Mouse (Mus musculus) MEL (cell line): ENCODE data around the gene Fndc3b. TPM values are rescaled to one million over a fixed set of nuclear protein-coding genes. Genes with fewer than 3 reads are reported as not detected.

ENCODE experiments used
- DNase-seq: peaks from one replicate; pipeline ENCODE4 v3.0.0; 2011; ENCODE audit warnings: low read depth, low spot score
- H3K27ac ChIP-seq: 2 replicates; pipeline ENCODE4 v1.5.1; 2012; ENCODE audit warnings: low read depth, mild to moderate bottlenecking, control low read depth, low read length, moderate library complexity; ENCODE audit not compliant: control insufficient read depth
- H3K27me3 ChIP-seq, 2 experiments: fragments of 150-350 bp in 1 of 2; sonication (generic) in 1 of 2; 2 replicates each; pipeline ENCODE4 v1.6.1; 2012; ENCODE audit warnings: low read length in 2 of 2, mild to moderate bottlenecking in 2 of 2, improper control_type of control experiment in 1 of 2, moderate library complexity in 1 of 2; ENCODE audit not compliant: insufficient read depth in 2 of 2, control insufficient read depth in 1 of 2
- H3K36me3 ChIP-seq, 2 experiments: 2 replicates each; pipeline ENCODE4 v1.6.1; 2012 to 2014; ENCODE audit warnings: low read length in 2 of 2, improper control_type of control experiment in 1 of 2, inconsistent platforms in 1 of 2, mild to moderate bottlenecking in 1 of 2; ENCODE audit not compliant: insufficient read depth in 2 of 2, control insufficient read depth in 1 of 2
- H3K4me1 ChIP-seq, 2 experiments: fragments of 150-350 bp in 1 of 2; sonication (generic) in 1 of 2; 2 replicates each; pipeline ENCODE4 v1.6.1; 2012; ENCODE audit warnings: low read length in 2 of 2, improper control_type of control experiment in 1 of 2, mild to moderate bottlenecking in 1 of 2; ENCODE audit not compliant: insufficient read depth in 2 of 2, control insufficient read depth in 1 of 2
- H3K4me3 ChIP-seq, 2 experiments: fragments of 150-350 bp in 1 of 2; sonication (generic) in 1 of 2; 2 replicates each; pipeline ENCODE4 v1.5.1; 2012; ENCODE audit warnings: low read depth in 2 of 2, low read length in 2 of 2, mild to moderate bottlenecking in 2 of 2, moderate library complexity in 2 of 2, control low read depth in 1 of 2, improper control_type of control experiment in 1 of 2; ENCODE audit not compliant: control insufficient read depth in 1 of 2, insufficient read depth in 1 of 2
- H3K79me2 ChIP-seq: 2 replicates; pipeline ENCODE4 v1.6.1; 2012; ENCODE audit warnings: mild to moderate bottlenecking, low read length, moderate library complexity; ENCODE audit not compliant: control insufficient read depth, poor library complexity, insufficient read depth
- H3K9ac ChIP-seq: 2 replicates; pipeline ENCODE4 v1.6.1; 2012; ENCODE audit warnings: low read depth, mild to moderate bottlenecking, control low read depth, low read length, moderate library complexity; ENCODE audit not compliant: control insufficient read depth, poor library complexity, severe bottlenecking
- H3K9me3 ChIP-seq: fragments of 150-350 bp; sonication (generic); replicated peaks from 2 replicates; pipeline ENCODE4 v1.6.1; 2012; ENCODE audit warnings: mild to moderate bottlenecking, low read length, improper control_type of control experiment, moderate library complexity; ENCODE audit not compliant: insufficient read depth
- BHLHE40 ChIP-seq: IDR thresholded peaks from 2 replicates; pipeline ENCODE4 v1.6.1; 2012; ENCODE audit warnings: low read depth, mild to moderate bottlenecking, inconsistent platforms, low read length, improper control_type of control experiment, borderline replicate concordance
- CHD1 ChIP-seq: IDR thresholded peaks from 2 replicates; pipeline ENCODE4 v1.6.1; 2012; ENCODE audit warnings: low read depth, mild to moderate bottlenecking, inconsistent platforms, low read length, improper control_type of control experiment
- CHD2 ChIP-seq: IDR thresholded peaks from 2 replicates; pipeline ENCODE4 v1.6.1; 2011; ENCODE audit warnings: low read length, improper control_type of control experiment
- ELF1 ChIP-seq: IDR thresholded peaks from 2 replicates; pipeline ENCODE4 v1.6.1; 2014; ENCODE audit warnings: low read depth, mild to moderate bottlenecking, inconsistent platforms, low read length, improper control_type of control experiment, moderate library complexity
- EP300 ChIP-seq, 2 experiments: IDR thresholded peaks; 2 replicates each; pipeline ENCODE4 v1.6.1; 2011; ENCODE audit warnings: improper control_type of control experiment in 2 of 2, low read length in 2 of 2, low read depth in 1 of 2, mild to moderate bottlenecking in 1 of 2
- ETS1 ChIP-seq: IDR thresholded peaks from 2 replicates; pipeline ENCODE4 v1.6.1; 2012; ENCODE audit warnings: low read depth, mild to moderate bottlenecking, inconsistent platforms, low read length, improper control_type of control experiment, moderate library complexity
- HCFC1 ChIP-seq: IDR thresholded peaks from 2 replicates; pipeline ENCODE4 v1.6.1; 2012; ENCODE audit warnings: low read depth, mild to moderate bottlenecking, inconsistent platforms, low read length, improper control_type of control experiment, moderate library complexity
- KAT2A ChIP-seq: conservative IDR thresholded peaks from 2 replicates; pipeline ENCODE4 v1.6.1; 2012; ENCODE audit warnings: low read depth, low read length, improper control_type of control experiment, inconsistent platforms
- MAFK ChIP-seq: IDR thresholded peaks from 2 replicates; pipeline ENCODE4 v1.6.1; 2011; ENCODE audit warnings: low read depth, mild to moderate bottlenecking, low read length, improper control_type of control experiment, borderline replicate concordance
- MEF2A ChIP-seq: IDR thresholded peaks from 2 replicates; pipeline ENCODE4 v1.6.1; 2014; ENCODE audit warnings: low read depth, mild to moderate bottlenecking, inconsistent platforms, low read length, improper control_type of control experiment; ENCODE audit not compliant: poor library complexity, insufficient replicate concordance, severe bottlenecking; ENCODE audit errors: extremely low read depth
- MYB ChIP-seq: IDR thresholded peaks from 2 replicates; pipeline ENCODE4 v1.6.1; 2011; ENCODE audit warnings: mild to moderate bottlenecking, low read depth, low read length, improper control_type of control experiment
- POLR2A ChIP-seq, 2 experiments: IDR thresholded peaks; 2 replicates each; pipeline ENCODE4 v1.6.1; 2011 to 2012; ENCODE audit warnings: low read length in 2 of 2, mild to moderate bottlenecking in 2 of 2, control low read depth in 1 of 2, improper control_type of control experiment in 1 of 2, low read depth in 1 of 2, moderate library complexity in 1 of 2; ENCODE audit not compliant: control insufficient read depth in 1 of 2, insufficient read depth in 1 of 2, poor library complexity in 1 of 2
- POLR2AphosphoS5 ChIP-seq: IDR thresholded peaks from 2 replicates; pipeline ENCODE4 v1.6.1; 2012; ENCODE audit warnings: low read depth, borderline replicate concordance, mild to moderate bottlenecking, inconsistent platforms, low read length, moderate library complexity, mixed read lengths
- RAD21 ChIP-seq: IDR thresholded peaks from 2 replicates; pipeline ENCODE4 v1.6.1; 2011; ENCODE audit warnings: mild to moderate bottlenecking, low read depth, low read length, improper control_type of control experiment
- RCOR1 ChIP-seq: IDR thresholded peaks from 2 replicates; pipeline ENCODE4 v1.6.1; 2012; ENCODE audit warnings: low read depth, mild to moderate bottlenecking, inconsistent platforms, low read length, improper control_type of control experiment
- TAL1 ChIP-seq: IDR thresholded peaks from 2 replicates; pipeline ENCODE4 v1.6.1; 2012; ENCODE audit warnings: mild to moderate bottlenecking, inconsistent platforms, low read length, moderate library complexity, mixed read lengths
- TBP ChIP-seq: IDR thresholded peaks from 2 replicates; pipeline ENCODE4 v1.8.0; 2011; ENCODE audit warnings: low read depth, low read length, improper control_type of control experiment
- TCF12 ChIP-seq: IDR thresholded peaks from 2 replicates; pipeline ENCODE4 v1.6.1; 2014; ENCODE audit warnings: low read depth, mild to moderate bottlenecking, inconsistent platforms, low read length, improper control_type of control experiment, moderate library complexity
- USF1 ChIP-seq: IDR thresholded peaks from 2 replicates; pipeline ENCODE4 v1.6.1; 2014; ENCODE audit warnings: low read depth, mild to moderate bottlenecking, inconsistent platforms, low read length, improper control_type of control experiment, moderate library complexity
- ZKSCAN1 ChIP-seq: IDR thresholded peaks from 2 replicates; pipeline ENCODE4 v1.6.1; 2012; ENCODE audit warnings: low read depth, mild to moderate bottlenecking, inconsistent platforms, low read length, improper control_type of control experiment, moderate library complexity
- ZMIZ1 ChIP-seq: IDR thresholded peaks from 2 replicates; pipeline ENCODE4 v1.6.1; 2012; ENCODE audit warnings: low read depth, mild to moderate bottlenecking, inconsistent platforms, low read length, improper control_type of control experiment, moderate library complexity
- ZNF384 ChIP-seq: IDR thresholded peaks from 2 replicates; pipeline ENCODE4 v1.6.1; 2012; ENCODE audit warnings: low read depth, mild to moderate bottlenecking, inconsistent platforms, low read length, improper control_type of control experiment
- polyA plus RNA-seq, 2 experiments: library from polyadenylated mRNA; stranded (reverse) in 1 of 2; unstranded in 1 of 2; fragments of >175 nt in 1 of 2; fragments of >200 nt in 1 of 2; gene quantifications; 2 replicates each; pipeline versions ENCODE4 v1.2.1 to v1.2.4; 2012; ENCODE audit warnings: low replicate concordance in 2 of 2, low read depth in 1 of 2; ENCODE audit not compliant: insufficient read length in 2 of 2, insufficient read depth in 1 of 2, missing spikeins in 1 of 2
- total RNA-seq: library from RNA; depleted of rRNA; stranded (reverse); fragments of 300-350 nt; gene quantifications from 2 replicates; pipeline ENCODE4 v1.2.3, GENCODE M21; 2012

Fndc3b gene
- total and polyA plus RNA-seq, 3 experiments: not detected

DNA sequence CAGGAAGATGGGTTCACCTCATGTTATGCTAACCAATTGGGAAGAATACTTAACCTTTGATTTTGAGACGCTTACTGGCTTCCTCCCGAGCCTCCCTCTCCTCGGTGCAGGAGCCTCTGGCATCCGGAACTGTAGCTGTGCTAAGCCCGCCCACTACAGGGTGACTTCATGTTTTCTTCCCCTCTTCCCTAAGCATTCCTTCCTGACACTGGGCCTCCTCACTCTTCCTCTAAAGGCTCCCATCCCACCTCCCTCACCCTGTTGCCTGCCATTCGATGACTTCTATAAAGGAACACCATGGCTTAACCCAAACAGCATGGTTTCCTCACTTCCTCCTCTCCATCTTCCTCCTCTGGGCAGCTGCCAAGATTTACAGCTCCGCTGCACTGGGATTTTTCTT is 110.5 kb downstream of the Fndc3b start:
- Histone ChIP-seq H3K4me3 (no peak overlapping the region), H3K27ac (no peak overlapping the region), H3K79me2 (no peaks in the 10 kb centered on the region), H3K9ac (no peak overlapping the region), H3K36me3 (no peaks in the 10 kb centered on the region), H3K27me3 (no peaks in the 10 kb centered on the region), H3K4me1 (no peaks in the 10 kb centered on the region), H3K9me3 (no peaks in the 10 kb centered on the region)
- DNase-seq: no peak
- TF ChIP-seq HCFC1: no peak
- no peak for TF ChIP-seq RAD21
- no peak for TF ChIP-seq MAFK
- no peak for TF ChIP-seq TCF12
- TF ChIP-seq MEF2A: no peak
- no peak for TF ChIP-seq RCOR1
- no peak for TF ChIP-seq POLR2AphosphoS5
- no peak for TF ChIP-seq CHD1
- no peak for TF ChIP-seq POLR2A (IDR thresholded peaks at IDR 0.05; ENCODE audit: control insufficient read depth in 1 of 2, insufficient read depth in 1 of 2, low read depth in 1 of 2, low read length in 2 of 2, poor library complexity in 1 of 2)
- TF ChIP-seq MYB: no peak
- no peak for TF ChIP-seq ELF1
- TF ChIP-seq ZKSCAN1: no peak

DNA sequence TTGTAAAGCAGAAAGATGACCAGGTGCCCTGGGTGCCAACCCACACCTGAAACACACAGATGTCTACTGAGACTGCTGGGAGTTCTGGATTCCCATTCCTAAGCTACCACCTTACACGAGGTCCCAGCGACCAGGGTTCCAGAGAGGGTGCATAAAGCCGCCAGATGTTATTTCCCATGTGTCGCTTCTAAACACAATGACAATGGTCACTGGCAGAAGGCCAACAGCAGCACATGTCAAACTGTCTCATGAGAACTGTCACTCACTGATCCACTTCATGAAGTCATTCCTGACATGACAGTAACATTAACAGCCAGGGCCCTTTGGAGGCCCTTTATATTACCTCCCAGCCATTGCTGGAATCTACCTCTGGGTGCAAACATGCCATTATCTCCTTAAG is 110.9 kb downstream of the Fndc3b start:
- Histone ChIP-seq H3K79me2 (no peaks in the 10 kb centered on the region), H3K9me3 (no peaks in the 10 kb centered on the region), H3K9ac (no peak overlapping the region), H3K4me1 (no peaks in the 10 kb centered on the region), H3K36me3 (no peaks in the 10 kb centered on the region)
- DNase-seq: no peak
- TF ChIP-seq POLR2AphosphoS5 (no peak), TAL1 (no peak), USF1 (no peak), KAT2A (no peak), ZKSCAN1 (no peak), MYB (no peak), CHD2 (no peak), TBP (no peak), ZNF384 (no peak), ZMIZ1 (no peak), ETS1 (no peak), BHLHE40 (no peak), RCOR1 (no peak), MEF2A (no peak), EP300 (IDR thresholded peaks at IDR 0.05; ENCODE audit: low read depth in 1 of 2, low read length in 2 of 2) (no peak)
- TF ChIP-seq, all 39 proteins: peak for 0
- no peaks in the 10 kb centered on the region for H3K27me3 ChIP-seq
- no peak overlapping the region for H3K27ac ChIP-seq
- H3K4me3 ChIP-seq: no peak overlapping the region
